Mouse (Mus musculus) heart, embryonic 16.5 days (tissue): ENCODE measurements at regions not wholly inside any gene's neighbourhood (a gene's known extent, or its start where the extent isn't known, plus 50 kb on each side); places are given as distances from the start of the nearest gene placed in this dataset.

Experiments used
- ATAC-seq: fragments of 200-750 bp; cut with Nextera tagmentation; replicated peaks from 2 replicates; pipeline ENCODE4 v1.8.0; 2017; ENCODE audit warnings: moderate number of reproducible peaks; ENCODE audit not compliant: insufficient read depth, low FRiP score; ENCODE audit errors: extremely low read depth
- H3K27ac ChIP-seq: fragments of 300-500 bp; sonication (generic); 2 replicates; pipeline ENCODE4 v1.5.1; 2014; ENCODE audit warnings: mild to moderate bottlenecking, low read length, control low read depth, moderate library complexity
- H3K27me3 ChIP-seq: fragments of 300-500 bp; sonication (generic); 2 replicates; pipeline ENCODE4 v1.6.1; 2014; ENCODE audit warnings: low read length, mixed read lengths; ENCODE audit not compliant: control insufficient read depth, insufficient read depth
- H3K36me3 ChIP-seq: fragments of 300-500 bp; sonication (generic); 2 replicates; pipeline ENCODE4 v1.6.1; 2014; ENCODE audit not compliant: control insufficient read depth, insufficient read depth
- H3K4me1 ChIP-seq: fragments of 300-500 bp; sonication (generic); 2 replicates; pipeline ENCODE4 v1.6.1; 2014; ENCODE audit warnings: low read length, mixed read lengths; ENCODE audit not compliant: control insufficient read depth, insufficient read depth
- H3K4me2 ChIP-seq: fragments of 300-500 bp; sonication (generic); 2 replicates; pipeline ENCODE4 v1.6.1; 2014; ENCODE audit warnings: low read depth, mild to moderate bottlenecking, control low read depth, low read length
- H3K4me3 ChIP-seq: fragments of 300-500 bp; sonication (generic); 2 replicates; pipeline ENCODE4 v1.5.1; 2014; ENCODE audit warnings: mild to moderate bottlenecking, control low read depth, low read length
- H3K9ac ChIP-seq: fragments of 300-500 bp; sonication (generic); 2 replicates; pipeline ENCODE4 v1.6.1; 2014; ENCODE audit warnings: low read length, control low read depth
- H3K9me3 ChIP-seq: fragments of 300-500 bp; sonication (generic); replicated peaks from 2 replicates; pipeline ENCODE4 v1.6.1; 2016; ENCODE audit warnings: low read length; ENCODE audit not compliant: control insufficient read depth
- WGBS: fragments of 180-500 bp; shearing (Covaris S2); extraction: QIAGEN DNeasy Blood & Tissue Kit; methylation state at CpG from one replicate; pipeline ENCODE4 v1.1.7; 2014; 5-methylcytosine and 5-hydroxymethylcytosine counted together

DNA sequence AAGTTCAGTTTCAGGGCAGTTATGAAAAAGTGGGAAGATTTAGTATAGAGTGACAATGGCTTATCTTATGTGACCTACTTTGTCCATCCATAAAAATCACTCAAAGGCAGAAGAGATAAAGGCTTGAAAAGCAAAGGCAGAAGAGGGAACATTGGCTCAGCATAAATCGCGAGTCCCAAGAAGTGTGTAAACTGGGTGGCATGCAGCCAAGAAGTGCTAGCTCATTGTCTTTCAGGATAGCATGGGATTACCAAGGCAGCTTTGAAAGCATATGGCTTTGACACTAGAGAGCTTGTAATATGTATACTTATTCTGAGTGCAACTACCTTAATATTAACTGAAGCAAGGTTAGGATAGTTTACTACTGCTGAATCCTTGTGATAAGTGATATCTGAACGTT, 750.5 kb downstream of the Flrt2 start:
- no peaks in the 10 kb centered on the region for H3K4me1 ChIP-seq
- H3K9me3 ChIP-seq: no peaks in the 10 kb centered on the region
- 61% methylated on average over 3 of the region's 3 CpGs for WGBS
- H3K27me3 ChIP-seq: no peaks in the 10 kb centered on the region
- H3K27ac ChIP-seq: no peak overlapping the region
- H3K9ac ChIP-seq: no peak overlapping the region
- ATAC-seq: no peak
- no peaks in the 10 kb centered on the region for H3K36me3 ChIP-seq
- no peak overlapping the region for H3K4me3 ChIP-seq
- H3K4me2 ChIP-seq: no peak overlapping the region

DNA sequence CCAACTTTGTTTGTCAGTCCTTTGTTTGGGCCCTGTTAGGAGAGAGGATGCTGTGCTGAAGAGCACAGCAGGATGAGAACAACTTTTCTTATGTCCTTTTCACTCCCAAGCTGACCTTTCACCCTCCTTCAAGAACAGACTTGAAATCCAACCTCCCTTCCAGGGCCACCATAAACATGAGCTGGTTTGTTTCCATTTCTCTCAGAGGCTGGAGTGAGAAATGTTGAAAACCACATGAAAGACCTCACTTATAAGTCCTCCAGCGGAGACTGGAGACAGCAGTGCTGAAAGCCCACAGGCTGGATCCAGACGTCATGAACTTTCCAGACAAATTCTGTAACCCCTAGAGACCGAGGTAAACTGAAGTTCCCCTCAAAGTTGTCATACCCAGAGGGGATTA, 761.3 kb downstream of the Flrt2 start:
- no peak for ATAC-seq
- H3K4me2 ChIP-seq: no peak overlapping the region
- no peak overlapping the region for H3K4me3 ChIP-seq
- WGBS: 38% methylated on average over 3 of the region's 3 CpGs
- no peaks in the 10 kb centered on the region for H3K4me1 ChIP-seq
- no peak overlapping the region for H3K9ac ChIP-seq
- no peaks in the 10 kb centered on the region for H3K36me3 ChIP-seq
- no peaks in the 10 kb centered on the region for H3K9me3 ChIP-seq
- no peak overlapping the region for H3K27ac ChIP-seq
- H3K27me3 ChIP-seq: no peaks in the 10 kb centered on the region

DNA sequence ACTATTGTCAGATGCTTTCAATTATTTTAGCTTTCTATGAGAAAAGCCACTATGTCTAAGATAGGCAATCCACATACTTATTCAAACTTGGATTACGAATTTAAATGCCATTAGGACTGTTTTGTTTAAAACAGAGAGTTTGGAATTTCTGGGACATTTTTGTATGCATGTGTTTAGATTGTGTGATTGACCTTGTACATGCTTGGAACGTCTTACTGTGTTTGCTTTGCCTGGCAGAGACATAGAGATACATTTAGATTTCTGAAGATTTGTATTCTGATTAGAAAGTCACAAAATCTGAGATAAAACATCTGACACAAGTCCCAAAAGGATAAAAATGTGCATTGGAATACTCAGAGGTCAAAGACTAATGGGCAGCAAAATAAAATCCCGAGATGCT, 784.3 kb downstream of the Flrt2 start:
- no peaks in the 10 kb centered on the region for H3K27me3 ChIP-seq
- no peak for ATAC-seq
- H3K9me3 ChIP-seq: no peaks in the 10 kb centered on the region
- no peak overlapping the region for H3K4me3 ChIP-seq
- H3K9ac ChIP-seq: no peak overlapping the region
- H3K4me2 ChIP-seq: no peak overlapping the region
- H3K27ac ChIP-seq: no peak overlapping the region
- WGBS: 41% methylated on average over 3 of the region's 3 CpGs
- no peaks in the 10 kb centered on the region for H3K36me3 ChIP-seq
- no peaks in the 10 kb centered on the region for H3K4me1 ChIP-seq

DNA sequence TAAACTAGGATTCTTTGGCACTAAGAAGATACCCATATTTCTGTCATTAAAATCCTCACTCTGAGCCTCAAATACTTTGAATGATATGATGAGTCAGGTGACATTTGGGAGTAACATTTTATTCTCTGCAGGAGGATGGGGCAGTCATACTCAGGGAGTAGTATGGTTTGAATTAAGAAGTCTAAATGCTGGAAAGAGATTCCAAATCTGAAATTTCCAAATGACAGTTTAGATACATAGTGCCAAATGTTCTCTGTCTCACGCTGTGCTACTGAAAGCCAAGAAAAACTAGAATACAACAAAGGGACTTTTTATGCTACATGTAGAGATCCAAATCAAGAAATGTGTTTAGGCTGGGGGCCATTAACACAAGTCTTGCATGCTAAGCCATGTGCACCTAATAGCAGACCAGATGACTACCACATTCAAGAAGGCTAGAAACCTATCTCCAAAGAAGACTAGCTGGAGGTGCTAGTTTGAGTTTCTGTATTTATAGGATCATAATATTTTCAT, 796.5 kb downstream of the Flrt2 start:
- Histone ChIP-seq H3K9ac (no peak overlapping the region), H3K4me1 (no peaks in the 10 kb centered on the region), H3K4me3 (no peak overlapping the region), H3K9me3 (no peaks in the 10 kb centered on the region), H3K27me3 (no peaks in the 10 kb centered on the region), H3K4me2 (no peak overlapping the region), H3K36me3 (no peaks in the 10 kb centered on the region), H3K27ac (no peak overlapping the region)
- WGBS: 69% methylated on average over 1 of the region's 1 CpGs
- ATAC-seq: no peak

DNA sequence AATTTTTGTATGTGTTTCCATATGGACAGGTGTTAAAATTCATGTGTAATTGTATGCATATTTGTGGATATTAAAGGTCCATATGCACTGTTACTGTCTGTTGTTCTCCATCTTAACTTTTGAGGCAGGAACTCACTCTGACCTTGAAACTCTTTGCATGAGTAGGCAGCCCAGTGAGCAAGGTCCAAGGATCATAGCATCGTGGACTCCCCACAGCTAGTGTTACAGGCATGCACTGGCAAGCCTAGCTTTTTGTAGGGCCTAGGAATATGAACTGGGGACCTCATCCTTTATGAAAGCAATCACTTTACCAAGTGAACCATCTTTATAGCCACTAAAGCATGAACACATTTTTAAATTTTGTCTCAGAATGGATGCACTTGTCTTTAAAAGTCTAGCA, 817.6 kb downstream of the Flrt2 start:
- ATAC-seq: no peak
- H3K27me3 ChIP-seq: no peaks in the 10 kb centered on the region
- no peaks in the 10 kb centered on the region for H3K9me3 ChIP-seq
- no peaks in the 10 kb centered on the region for H3K36me3 ChIP-seq
- no peak overlapping the region for H3K4me2 ChIP-seq
- no peak overlapping the region for H3K27ac ChIP-seq
- H3K4me1 ChIP-seq: no peaks in the 10 kb centered on the region
- H3K9ac ChIP-seq: no peak overlapping the region
- 80% methylated on average over 1 of the region's 1 CpGs for WGBS
- H3K4me3 ChIP-seq: no peak overlapping the region

DNA sequence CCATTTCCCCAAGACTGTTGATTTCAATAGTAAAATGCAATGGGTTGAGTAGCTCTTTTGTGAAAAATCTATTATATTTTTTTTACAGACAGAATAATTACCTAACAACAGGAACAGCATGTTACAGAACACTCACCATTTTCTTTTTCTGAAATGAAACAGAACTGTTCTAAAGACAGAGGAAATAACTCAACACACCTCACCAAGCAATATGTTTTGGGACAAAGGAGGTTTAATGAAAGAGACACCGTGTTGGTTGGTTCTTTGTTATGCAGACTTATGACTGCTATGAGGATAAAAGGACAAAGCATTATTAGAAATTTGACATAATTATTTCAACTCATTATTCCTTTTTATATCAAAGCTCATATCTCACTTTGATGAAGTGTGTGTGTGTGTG, 866.8 kb downstream of the Flrt2 start:
- WGBS: 79% methylated on average over 1 of the region's 1 CpGs
- H3K4me2 ChIP-seq: no peak overlapping the region
- H3K9me3 ChIP-seq: no peaks in the 10 kb centered on the region
- H3K27me3 ChIP-seq: no peaks in the 10 kb centered on the region
- no peak overlapping the region for H3K27ac ChIP-seq
- H3K9ac ChIP-seq: no peak overlapping the region
- H3K4me3 ChIP-seq: no peak overlapping the region
- no peaks in the 10 kb centered on the region for H3K4me1 ChIP-seq
- H3K36me3 ChIP-seq: no peaks in the 10 kb centered on the region
- no peak for ATAC-seq

DNA sequence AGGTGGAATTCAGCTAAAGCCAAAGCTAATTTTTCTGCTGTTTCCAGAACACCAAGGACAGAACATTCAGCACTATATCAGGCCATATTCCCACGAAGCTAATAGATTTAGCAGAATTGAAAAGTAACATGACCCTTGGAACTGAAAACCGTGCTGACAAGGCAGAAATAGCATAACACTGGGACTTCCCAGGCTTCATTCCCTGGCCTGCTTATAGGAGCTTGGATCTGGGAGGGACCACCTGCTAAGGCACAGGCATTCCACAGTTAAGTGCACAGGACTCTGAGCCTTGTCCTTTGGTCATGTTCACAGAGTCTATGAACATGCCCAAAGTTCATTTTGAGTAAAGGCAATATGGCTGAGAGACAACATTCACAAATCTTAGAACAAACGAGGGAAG, 902.8 kb downstream of the Flrt2 start:
- H3K27ac ChIP-seq: no peak overlapping the region
- no peak overlapping the region for H3K9ac ChIP-seq
- 0 out of 2 replicates have a peak, but pooled peaks cover 5% of the 10 kb centered on the region for H3K9me3 ChIP-seq
- no peak for ATAC-seq
- H3K4me3 ChIP-seq: no peak overlapping the region
- 56% methylated on average over 3 of the region's 3 CpGs for WGBS
- H3K36me3 ChIP-seq: no peaks in the 10 kb centered on the region
- H3K27me3 ChIP-seq: no peaks in the 10 kb centered on the region
- no peak overlapping the region for H3K4me2 ChIP-seq
- no peaks in the 10 kb centered on the region for H3K4me1 ChIP-seq

DNA sequence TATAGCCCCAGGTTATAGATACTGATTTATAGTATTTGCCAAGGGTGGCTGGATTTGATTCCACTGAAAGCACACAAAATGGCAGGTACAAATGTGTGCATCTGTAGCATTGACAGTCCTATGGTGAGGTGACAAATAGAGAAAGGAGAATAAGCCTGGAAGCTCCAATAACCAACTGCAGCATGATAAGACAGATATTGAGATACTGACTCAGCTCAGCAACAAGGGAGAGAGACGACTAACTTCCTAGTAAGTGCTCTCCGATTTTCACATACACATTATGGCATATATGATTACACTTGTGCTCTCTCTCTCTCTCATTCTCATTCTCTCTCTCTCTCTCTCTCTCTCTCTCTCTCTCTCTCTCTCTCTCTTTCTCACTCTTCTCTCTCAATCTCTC, 923.1 kb downstream of the Flrt2 start:
- no peak overlapping the region for H3K4me2 ChIP-seq
- no peaks in the 10 kb centered on the region for H3K4me1 ChIP-seq
- H3K27me3 ChIP-seq: no peaks in the 10 kb centered on the region
- H3K9ac ChIP-seq: no peak overlapping the region
- no peak for ATAC-seq
- 60% methylated on average over 2 of the region's 2 CpGs for WGBS
- no peak overlapping the region for H3K4me3 ChIP-seq
- H3K27ac ChIP-seq: no peak overlapping the region
- H3K36me3 ChIP-seq: no peaks in the 10 kb centered on the region
- H3K9me3 ChIP-seq: no peaks in the 10 kb centered on the region

DNA sequence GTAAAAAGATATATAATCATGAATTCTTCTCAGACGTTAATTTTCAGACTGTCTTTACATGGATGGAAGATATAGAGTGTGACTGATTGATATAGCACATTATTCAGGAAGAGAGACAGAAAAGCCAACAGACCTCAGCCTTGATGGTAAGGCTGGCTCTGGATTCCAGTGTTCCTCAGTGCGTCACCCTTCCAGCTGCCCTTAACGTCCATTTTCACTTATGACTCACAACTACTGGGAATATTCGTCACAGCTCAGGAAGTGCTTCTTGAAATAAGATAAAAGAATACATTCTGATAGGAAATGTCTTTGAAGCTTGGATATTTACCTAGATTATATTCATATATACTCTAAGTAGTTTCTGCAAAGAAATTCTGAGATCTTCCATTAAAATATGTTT, 923.8 kb downstream of the Flrt2 start:
- Histone ChIP-seq H3K27ac (no peak overlapping the region), H3K36me3 (no peaks in the 10 kb centered on the region), H3K27me3 (no peaks in the 10 kb centered on the region), H3K9ac (no peak overlapping the region), H3K4me2 (no peak overlapping the region), H3K4me3 (no peak overlapping the region), H3K9me3 (no peaks in the 10 kb centered on the region), H3K4me1 (no peaks in the 10 kb centered on the region)
- 57% methylated on average over 4 of the region's 4 CpGs for WGBS
- ATAC-seq: no peak

DNA sequence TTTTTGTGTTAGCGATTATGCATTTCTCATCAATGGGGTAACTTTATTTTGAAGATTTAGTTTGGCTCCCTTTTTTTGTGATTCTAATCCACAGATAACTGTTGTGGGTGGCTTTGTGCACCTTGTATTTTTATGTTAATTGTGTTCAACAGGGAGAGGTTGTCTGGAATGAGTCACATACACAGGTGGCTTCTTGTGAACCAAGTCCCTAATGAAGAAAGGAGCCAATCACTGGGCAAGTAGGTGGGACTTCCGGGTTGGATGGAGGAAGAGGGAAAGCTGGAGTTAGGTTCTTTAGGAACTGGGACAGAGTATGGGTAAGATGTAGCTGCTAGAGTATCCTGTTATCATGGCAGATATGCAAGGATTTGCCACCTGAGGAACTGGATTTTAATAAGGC, 925.2 kb downstream of the Flrt2 start:
- Histone ChIP-seq H3K27ac (no peak overlapping the region), H3K9me3 (no peaks in the 10 kb centered on the region), H3K4me2 (no peak overlapping the region), H3K27me3 (no peaks in the 10 kb centered on the region), H3K36me3 (no peaks in the 10 kb centered on the region), H3K4me3 (no peak overlapping the region), H3K4me1 (no peaks in the 10 kb centered on the region), H3K9ac (no peak overlapping the region)
- WGBS: 85% methylated on average over 2 of the region's 2 CpGs
- no peak for ATAC-seq
